Mouse (Mus musculus) limb, embryonic 11.5 days (tissue): ENCODE data around the gene Gcnt1. TPM values are rescaled to one million over a fixed set of nuclear protein-coding genes. Genes with fewer than 3 reads are reported as not detected.

Experiments used
- ATAC-seq: fragments of 200-750 bp; cut with Nextera tagmentation; 2 replicates; pipeline ENCODE4 v1.8.0; 2017; ENCODE audit warnings: low read depth; ENCODE audit not compliant: insufficient number of reproducible peaks, low FRiP score, low TSS enrichment
- DNase-seq: peaks from one replicate; pipeline ENCODE4 v3.0.0-alpha.2; 2015; ENCODE audit warnings: low spot score
- H3K27ac ChIP-seq: fragments of 300-500 bp; sonication (generic); replicated peaks from 2 replicates; pipeline ENCODE4 v1.5.1; 2014; ENCODE audit warnings: low read depth, mild to moderate bottlenecking, low read length
- H3K27me3 ChIP-seq: fragments of 300-500 bp; sonication (generic); 2 replicates; pipeline ENCODE4 v1.6.1; 2014; ENCODE audit warnings: mild to moderate bottlenecking, low read length, mixed read lengths; ENCODE audit not compliant: control insufficient read depth, insufficient read depth
- H3K36me3 ChIP-seq: fragments of 300-500 bp; sonication (generic); 2 replicates; pipeline ENCODE4 v1.6.1; 2014; ENCODE audit warnings: mild to moderate bottlenecking, low read length, moderate library complexity, mixed read lengths; ENCODE audit not compliant: control insufficient read depth, insufficient read depth
- H3K4me1 ChIP-seq: fragments of 300-500 bp; sonication (generic); 2 replicates; pipeline ENCODE4 v1.6.1; 2014; ENCODE audit warnings: low read length, mixed read lengths; ENCODE audit not compliant: control insufficient read depth, insufficient read depth
- H3K4me2 ChIP-seq: fragments of 300-500 bp; sonication (generic); 2 replicates; pipeline ENCODE4 v1.6.1; 2014; ENCODE audit warnings: low read depth, mild to moderate bottlenecking, moderate library complexity; ENCODE audit not compliant: severe bottlenecking
- H3K4me3 ChIP-seq: fragments of 300-500 bp; sonication (generic); 2 replicates; pipeline ENCODE4 v1.5.1; 2014; ENCODE audit warnings: low read depth, low read length
- H3K9ac ChIP-seq: fragments of 300-500 bp; sonication (generic); 2 replicates; pipeline ENCODE4 v1.6.1; 2014; ENCODE audit warnings: mild to moderate bottlenecking, low read length
- H3K9me3 ChIP-seq: fragments of 300-500 bp; sonication (generic); 2 replicates; pipeline ENCODE4 v1.6.1; 2016; ENCODE audit warnings: low read length; ENCODE audit not compliant: control insufficient read depth
- WGBS: fragments of 180-500 bp; shearing (Covaris S2); extraction: QIAGEN DNeasy Blood & Tissue Kit; methylation state at CpG from one replicate; pipeline ENCODE4 v1.1.7; 2014; 5-methylcytosine and 5-hydroxymethylcytosine counted together
- polyA plus RNA-seq: library from polyadenylated mRNA; unstranded; fragments of >200 nt; fragmentation: Nextera tagmentation; extraction: Ambion mirVana; gene quantifications from 2 replicates; pipeline ENCODE4 v1.2.1, GENCODE M21; 2014

Gcnt1 gene
- polyA plus RNA-seq, 1 experiment from 2014 or later, result 5.3 TPM

DNA sequence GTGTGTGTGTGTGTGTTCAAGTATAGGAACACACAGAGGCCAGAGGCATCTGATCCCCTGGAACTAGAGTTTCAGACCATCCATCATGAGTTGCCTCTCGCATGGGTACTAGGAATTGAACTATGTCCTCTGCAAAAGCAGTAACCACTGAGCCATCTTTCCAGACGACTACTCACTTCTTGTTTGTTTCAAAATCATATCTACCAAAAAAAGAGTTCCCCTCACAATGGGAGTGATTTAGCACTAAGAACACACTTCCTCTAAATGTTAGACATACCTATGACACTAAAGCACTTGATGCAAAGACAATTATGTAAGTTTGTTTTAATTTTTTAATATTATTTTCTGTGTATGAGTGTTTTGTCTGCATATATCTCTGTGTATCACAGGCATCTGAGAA lies 24.8 kb downstream of the Gcnt1 start:
- Histone ChIP-seq H3K4me2 (no peak overlapping the region), H3K36me3 (no peaks in the 10 kb centered on the region), H3K4me1 (no peaks in the 10 kb centered on the region), H3K4me3 (no peak overlapping the region), H3K27me3 (no peaks in the 10 kb centered on the region), H3K27ac (no peak overlapping the region), H3K9me3 (no peaks in the 10 kb centered on the region), H3K9ac (no peak overlapping the region)
- DNase-seq (no peak), ATAC-seq (no peak)
- 89% methylated on average over 2 of the region's 2 CpGs for WGBS

DNA sequence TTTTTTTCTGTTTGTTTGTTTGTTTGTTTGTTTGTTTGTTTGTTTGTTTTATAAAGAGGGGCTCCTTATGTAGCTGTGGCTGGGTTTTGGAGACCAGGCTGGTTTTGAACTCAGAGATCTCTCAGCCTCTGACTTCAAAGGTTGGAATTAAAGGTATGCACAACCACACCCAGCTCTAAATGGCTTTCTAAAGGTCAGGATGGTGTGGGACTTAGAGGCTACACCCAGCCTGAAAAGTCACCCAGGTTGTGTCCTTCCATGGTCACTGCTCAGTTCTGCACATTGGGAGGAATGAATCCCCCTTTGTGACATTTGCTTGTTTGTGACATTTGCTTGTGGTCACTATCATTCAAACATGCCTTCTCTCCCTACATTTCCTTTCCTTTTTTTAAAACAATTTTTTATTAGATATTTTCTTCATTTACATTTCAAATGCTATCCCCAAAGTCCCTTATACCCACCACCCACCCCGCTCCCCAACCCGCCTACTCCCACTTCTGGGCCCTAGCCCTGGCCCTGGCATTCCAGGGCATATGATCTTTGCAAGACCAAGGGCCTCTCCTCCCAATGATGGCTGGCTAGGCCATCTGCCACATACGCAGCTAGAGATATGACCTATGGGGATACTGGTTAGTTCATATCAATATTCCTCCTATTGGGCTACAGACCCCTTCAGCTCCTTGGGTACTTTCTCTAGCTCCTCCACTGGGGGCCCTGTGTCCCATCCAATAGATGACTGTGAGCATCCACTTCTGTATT lies 25.7 kb downstream of the Gcnt1 start:
- H3K4me1 ChIP-seq, result no peaks in the 10 kb centered on the region
- no peak overlapping the region for H3K27ac ChIP-seq
- 91% methylated on average over 3 of the region's 3 CpGs for WGBS
- H3K36me3 ChIP-seq, result no peaks in the 10 kb centered on the region
- no peak overlapping the region for H3K9ac ChIP-seq
- DNase-seq, result no peak
- H3K4me2 ChIP-seq, result no peak overlapping the region
- ATAC-seq, result no peak
- no peaks in the 10 kb centered on the region for H3K9me3 ChIP-seq
- H3K4me3 ChIP-seq, result no peak overlapping the region
- H3K27me3 ChIP-seq, result no peaks in the 10 kb centered on the region

DNA sequence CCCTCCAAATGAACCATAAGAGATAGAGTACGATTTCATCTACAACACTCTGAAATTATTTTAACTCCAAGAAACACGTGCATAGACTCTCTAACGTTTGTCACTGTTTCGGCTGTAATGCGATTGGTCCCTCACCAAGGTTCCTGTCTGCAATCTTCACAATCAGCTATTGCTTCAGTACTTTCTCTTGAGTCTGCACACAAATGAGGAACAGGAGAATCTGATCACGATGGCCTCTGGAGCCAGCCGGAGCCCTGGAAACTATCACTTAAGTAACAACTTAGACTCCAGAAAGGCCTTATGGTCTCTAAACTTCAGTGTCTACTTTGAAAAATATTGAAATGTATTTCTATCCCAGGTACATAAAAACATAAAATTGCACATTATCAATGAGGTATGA lies 27.8 kb downstream of the Gcnt1 start:
- no peak overlapping the region for H3K4me2 ChIP-seq
- ATAC-seq (no peak), DNase-seq (no peak)
- no peaks in the 10 kb centered on the region for H3K9me3 ChIP-seq
- H3K4me1 ChIP-seq, result no peaks in the 10 kb centered on the region
- 89% methylated on average over 7 of the region's 7 CpGs for WGBS
- no peaks in the 10 kb centered on the region for H3K36me3 ChIP-seq
- H3K27me3 ChIP-seq, result no peaks in the 10 kb centered on the region
- H3K27ac ChIP-seq, result no peak overlapping the region
- H3K9ac ChIP-seq, result no peak overlapping the region
- no peak overlapping the region for H3K4me3 ChIP-seq

DNA sequence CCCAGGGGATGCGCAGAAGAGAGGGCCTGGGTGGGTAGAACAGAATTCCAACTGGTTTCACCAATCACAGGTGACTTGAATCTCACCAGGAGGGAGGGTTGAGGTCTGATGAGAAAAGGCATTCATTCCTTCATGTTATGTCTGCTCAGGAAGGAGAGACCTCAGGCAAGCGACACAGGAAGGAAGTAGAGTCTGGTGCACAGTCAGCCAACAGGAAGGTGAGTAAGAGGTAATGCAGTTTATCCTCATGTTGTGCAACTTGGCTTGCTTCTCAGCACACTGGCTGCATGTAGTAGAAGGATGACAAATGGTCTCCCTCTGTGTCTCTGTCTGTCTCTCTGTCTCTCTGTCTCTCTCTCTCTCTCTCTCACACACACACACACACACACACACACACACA lies 33.1 kb downstream of the Gcnt1 start:
- no peak for ATAC-seq
- Histone ChIP-seq H3K4me2 (no peak overlapping the region), H3K9me3 (no peaks in the 10 kb centered on the region), H3K9ac (no peak overlapping the region), H3K4me3 (no peak overlapping the region), H3K27me3 (no peaks in the 10 kb centered on the region), H3K27ac (no peak overlapping the region), H3K36me3 (no peaks in the 10 kb centered on the region), H3K4me1 (no peaks in the 10 kb centered on the region)
- no peak for DNase-seq
- 80% methylated on average over 2 of the region's 2 CpGs for WGBS

DNA sequence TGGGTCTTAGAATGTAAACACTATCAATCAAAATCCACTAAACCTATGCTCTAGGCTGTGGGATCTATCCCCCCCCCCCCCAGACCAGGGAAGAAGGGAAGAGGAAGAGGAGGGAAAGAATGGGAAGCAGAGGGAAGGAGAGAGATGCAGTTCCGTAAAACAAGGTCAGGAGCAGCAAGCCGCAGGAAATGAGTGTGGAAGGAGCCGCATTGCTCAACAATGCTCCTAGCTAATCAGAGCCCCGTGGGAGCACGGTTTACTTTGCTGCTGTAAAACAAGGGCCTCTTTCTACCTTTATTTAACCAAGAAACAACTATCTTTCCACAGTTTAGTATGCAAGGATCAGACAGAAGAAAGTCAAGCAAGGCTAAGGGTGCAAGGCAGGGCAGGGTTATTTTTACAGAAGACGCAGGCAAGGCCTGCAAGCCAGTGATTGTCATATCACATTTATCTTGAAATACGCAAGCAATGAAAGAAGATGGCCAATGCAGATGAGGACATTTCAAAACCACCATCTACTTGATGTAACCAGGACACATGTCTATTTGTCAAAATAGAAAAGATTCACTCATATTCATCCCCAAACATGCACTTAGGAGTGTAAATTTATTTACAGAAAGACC lies 35.5 kb downstream of the Gcnt1 start:
- Histone ChIP-seq H3K27ac (no peak overlapping the region), H3K4me3 (no peak overlapping the region), H3K4me2 (no peak overlapping the region), H3K4me1 (no peaks in the 10 kb centered on the region), H3K27me3 (no peaks in the 10 kb centered on the region), H3K9ac (no peak overlapping the region), H3K9me3 (no peaks in the 10 kb centered on the region), H3K36me3 (no peaks in the 10 kb centered on the region)
- WGBS, result 70% methylated on average over 7 of the region's 7 CpGs
- DNase-seq (no peak), ATAC-seq (no peak)

DNA sequence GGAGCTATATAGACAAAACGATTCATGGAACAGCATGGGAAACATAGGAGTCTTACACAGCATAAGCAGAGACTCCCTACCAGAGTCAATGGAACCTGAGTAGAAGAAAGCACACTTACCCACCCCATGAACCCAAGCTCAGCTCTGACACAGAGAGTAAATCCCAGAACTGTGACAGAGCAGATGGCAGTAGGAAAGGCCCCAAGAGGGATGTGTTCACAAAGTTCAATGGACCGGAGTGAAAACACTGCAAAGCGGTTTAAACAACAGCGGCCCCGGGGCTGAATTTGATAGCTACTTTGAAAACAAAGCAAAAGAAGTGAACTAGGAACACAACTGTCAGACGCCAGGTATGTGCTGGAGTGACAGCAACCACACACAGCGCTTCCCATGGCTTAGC lies 36.0 kb downstream of the Gcnt1 start:
- 77% methylated on average over 7 of the region's 7 CpGs for WGBS
- DNase-seq, result no peak
- Histone ChIP-seq H3K4me3 (no peak overlapping the region), H3K27me3 (no peaks in the 10 kb centered on the region), H3K36me3 (no peaks in the 10 kb centered on the region), H3K9me3 (no peaks in the 10 kb centered on the region), H3K4me2 (no peak overlapping the region), H3K9ac (no peak overlapping the region), H3K27ac (no peak overlapping the region), H3K4me1 (no peaks in the 10 kb centered on the region)
- no peak for ATAC-seq

DNA sequence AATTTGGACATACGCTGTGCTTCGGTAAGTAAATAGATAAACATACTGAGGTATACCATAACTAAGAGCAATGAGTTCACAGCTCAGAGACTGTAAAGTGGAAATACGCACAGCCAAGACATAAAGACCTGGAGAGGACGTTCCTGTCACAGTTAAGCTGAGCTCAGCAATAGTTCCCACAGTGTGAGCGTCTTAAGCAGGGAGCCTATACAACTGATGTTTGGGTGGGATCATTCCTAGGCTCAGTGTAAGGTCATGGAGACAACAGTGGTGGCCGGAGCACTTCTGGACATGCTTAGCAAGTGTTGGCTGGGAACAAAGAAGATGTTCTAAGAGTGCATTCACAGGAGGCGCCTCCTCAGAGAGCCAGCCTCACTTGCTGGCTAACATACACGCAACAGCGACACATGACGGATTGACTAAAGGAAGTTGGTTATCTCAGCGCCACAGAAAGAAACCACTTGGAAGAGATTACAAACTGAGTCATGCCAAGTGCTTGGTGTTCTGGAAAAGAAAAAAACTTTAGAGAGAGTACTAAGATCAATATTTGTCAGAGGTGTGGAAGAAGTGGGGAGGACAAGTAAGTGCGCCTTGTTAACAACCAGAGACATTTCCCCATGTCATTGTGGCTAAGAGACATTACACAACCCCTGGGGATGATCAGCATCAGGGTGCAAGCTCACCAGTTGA lies 37.9 kb downstream of the Gcnt1 start:
- Histone ChIP-seq H3K4me1 (no peaks in the 10 kb centered on the region), H3K9ac (no peak overlapping the region), H3K36me3 (no peaks in the 10 kb centered on the region), H3K27ac (no peak overlapping the region), H3K4me2 (no peak overlapping the region), H3K9me3 (no peaks in the 10 kb centered on the region), H3K27me3 (no peaks in the 10 kb centered on the region), H3K4me3 (no peak overlapping the region)
- no peak for DNase-seq
- WGBS, result 89% methylated on average over 12 of the region's 12 CpGs
- ATAC-seq, result no peak

DNA sequence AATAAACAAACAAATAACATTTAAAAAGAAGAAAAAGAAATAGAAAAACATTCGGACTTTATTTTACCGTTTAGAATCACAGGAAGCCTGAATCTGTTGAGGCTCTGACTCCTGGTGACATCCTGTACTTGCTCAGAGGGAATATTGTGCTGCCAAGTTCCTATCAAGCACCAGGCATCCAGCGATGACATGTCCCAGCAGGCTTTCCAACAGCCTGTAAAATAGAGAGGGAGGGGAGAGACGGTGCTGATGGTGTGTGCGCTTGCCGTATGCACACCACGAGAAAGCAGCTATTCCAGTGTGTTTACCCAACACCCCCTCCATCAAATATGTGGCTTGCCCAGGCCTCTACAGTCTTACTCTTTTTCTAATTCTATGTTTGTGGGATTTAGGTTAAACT lies 39.6 kb downstream of the Gcnt1 start:
- ATAC-seq, result no peak
- Histone ChIP-seq H3K36me3 (no peaks in the 10 kb centered on the region), H3K9ac (no peak overlapping the region), H3K9me3 (no peaks in the 10 kb centered on the region), H3K4me3 (no peak overlapping the region), H3K4me1 (no peaks in the 10 kb centered on the region), H3K27ac (no peak overlapping the region), H3K27me3 (no peaks in the 10 kb centered on the region), H3K4me2 (no peak overlapping the region)
- no peak for DNase-seq
- 78% methylated on average over 7 of the region's 7 CpGs for WGBS
